Mouse (Mus musculus) megakaryocyte-erythroid progenitor cell, adult 5-6 weeks (primary cell): ENCODE results near the gene Tm4sf5. TPM values are rescaled to one million over a fixed set of nuclear protein-coding genes. Genes with fewer than 3 reads are reported as not detected.
"Not testable (repeated sequence)": the region's sequence is repeated elsewhere in the genome, so short reads cannot be mapped to it uniquely, and the experiment has no call there.

ENCODE experiments used
- ATAC-seq: replicated peaks from 2 replicates; pipeline ENCODE4 v1.8.0; 2016; ENCODE audit warnings: mild to moderate bottlenecking, inconsistent platforms; ENCODE audit not compliant: severe bottlenecking, poor library complexity, low FRiP score, low TSS enrichment
- total RNA-seq, 2 experiments: library from RNA; stranded (forward) in 1 of 2; stranded (reverse) in 1 of 2; fragments of 200-1000, 215-1000 nt in 1 of 2; fragments of >200 nt in 1 of 2; fragmentation: Nextera tagmentation in 1 of 2; gene quantifications; 2 replicates each; pipeline ENCODE4 v1.2.3; 2014 to 2017

The Tm4sf5 gene
- total RNA-seq, 2 experiments from 2014 or later: not detected

DNA sequence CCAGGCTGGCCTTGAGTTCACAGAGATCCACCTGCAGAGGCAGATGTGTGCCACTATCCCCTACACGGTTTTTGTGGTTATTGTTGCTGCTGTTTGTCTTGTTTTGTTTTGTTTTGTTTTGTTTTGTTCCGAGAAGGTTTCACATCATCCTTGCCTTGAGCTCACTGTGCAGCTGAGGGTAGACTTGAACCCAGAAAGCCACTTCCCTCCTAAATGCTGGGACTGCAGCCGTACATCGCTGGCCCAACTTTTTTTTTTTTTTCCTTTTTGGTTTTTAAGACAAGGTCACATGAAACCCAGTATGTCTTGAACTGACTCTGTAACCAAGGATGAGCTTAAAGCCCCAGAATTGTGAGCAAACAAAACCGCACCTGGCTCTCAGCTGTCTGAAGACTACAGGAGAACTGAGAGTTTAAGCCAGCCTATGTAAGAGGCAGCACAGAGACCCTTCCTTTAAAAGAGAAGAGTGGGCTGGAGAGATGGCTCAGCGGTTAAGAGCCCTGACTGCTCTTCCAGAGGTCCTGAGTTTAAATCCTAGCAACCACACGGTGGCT is 2.0 kb downstream of the Tm4sf5 start:
- no peak for ATAC-seq

DNA sequence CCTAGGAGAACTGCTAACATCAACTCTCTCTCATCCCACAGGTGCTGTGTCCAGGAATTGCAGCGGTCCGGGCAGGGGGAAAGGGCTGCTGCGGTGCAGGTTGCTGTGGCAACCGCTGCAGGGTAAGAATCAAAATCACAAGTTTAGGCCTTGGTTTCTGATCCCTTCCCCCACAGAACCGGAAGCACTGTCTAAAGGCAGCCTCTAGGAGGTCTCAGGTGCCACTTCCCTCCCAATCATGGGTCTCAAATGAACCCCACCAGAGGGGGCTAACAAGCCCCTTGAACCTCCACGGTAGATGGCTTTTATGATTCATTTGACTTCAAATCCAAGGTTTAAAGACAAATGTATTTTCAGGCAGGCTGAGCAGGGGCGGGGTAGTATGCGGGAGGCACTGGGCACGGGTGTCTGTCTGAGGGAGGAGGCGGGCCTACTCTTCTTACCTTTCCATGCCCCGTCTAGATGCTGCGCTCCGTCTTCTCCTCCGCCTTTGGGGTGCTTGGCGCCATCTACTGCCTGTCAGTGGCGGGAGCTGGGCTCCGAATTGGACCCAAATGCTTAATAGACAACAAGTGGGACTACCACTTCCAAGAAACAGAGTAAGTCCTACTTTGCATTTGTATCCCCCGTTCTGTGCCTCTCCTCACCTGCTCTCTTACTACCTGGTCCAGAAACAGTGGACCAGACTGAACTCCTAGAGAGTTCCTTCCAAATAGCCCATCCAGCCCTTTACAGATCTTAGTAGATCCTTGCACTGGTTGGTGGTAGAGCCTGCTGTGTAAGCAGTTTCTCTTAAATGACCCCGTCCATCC is 4.9 kb downstream of the Tm4sf5 start:
- peak; percentile 62 for ATAC-seq

DNA sequence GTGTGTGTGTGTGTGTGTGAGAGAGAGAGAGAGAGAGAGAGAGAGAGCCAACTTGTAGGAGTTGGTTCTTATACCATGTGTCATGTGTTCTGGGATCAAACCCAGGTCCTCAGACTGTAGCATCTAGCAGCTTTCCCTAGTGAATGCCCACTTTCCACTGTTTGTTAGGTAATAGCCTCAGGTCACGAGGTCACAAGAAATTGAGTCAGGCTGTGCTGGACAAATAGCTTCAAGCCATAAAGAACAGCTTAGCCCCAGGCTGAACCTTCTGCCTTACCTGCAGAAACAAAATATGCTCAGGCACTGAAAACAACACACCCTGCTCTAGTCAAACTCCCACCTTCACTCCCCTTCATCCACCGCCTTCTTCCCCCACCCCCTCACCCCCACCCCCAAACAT is 6.2 kb downstream of the Tm4sf5 start:
- ATAC-seq: no peak

DNA sequence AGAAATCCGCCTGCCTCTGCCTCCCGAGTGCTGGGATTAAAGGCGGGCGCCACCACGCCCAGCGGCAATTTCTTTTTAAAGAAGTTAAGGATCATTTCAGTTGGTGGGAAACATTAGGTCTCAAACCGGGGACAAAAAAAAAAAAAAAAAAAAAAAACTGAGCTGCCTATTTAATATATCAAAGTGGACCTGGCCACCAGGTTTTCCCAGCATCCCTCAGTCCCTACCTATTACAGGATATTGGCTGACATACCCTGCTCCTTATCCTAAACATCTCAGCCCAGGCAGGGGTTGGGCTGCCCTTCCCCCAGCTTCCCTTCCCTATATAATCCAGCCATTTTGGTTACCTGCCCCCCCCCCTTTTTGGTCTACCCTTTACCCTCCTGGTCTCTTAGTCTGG is 6.8 kb downstream of the Tm4sf5 start:
- ATAC-seq: no peak

DNA sequence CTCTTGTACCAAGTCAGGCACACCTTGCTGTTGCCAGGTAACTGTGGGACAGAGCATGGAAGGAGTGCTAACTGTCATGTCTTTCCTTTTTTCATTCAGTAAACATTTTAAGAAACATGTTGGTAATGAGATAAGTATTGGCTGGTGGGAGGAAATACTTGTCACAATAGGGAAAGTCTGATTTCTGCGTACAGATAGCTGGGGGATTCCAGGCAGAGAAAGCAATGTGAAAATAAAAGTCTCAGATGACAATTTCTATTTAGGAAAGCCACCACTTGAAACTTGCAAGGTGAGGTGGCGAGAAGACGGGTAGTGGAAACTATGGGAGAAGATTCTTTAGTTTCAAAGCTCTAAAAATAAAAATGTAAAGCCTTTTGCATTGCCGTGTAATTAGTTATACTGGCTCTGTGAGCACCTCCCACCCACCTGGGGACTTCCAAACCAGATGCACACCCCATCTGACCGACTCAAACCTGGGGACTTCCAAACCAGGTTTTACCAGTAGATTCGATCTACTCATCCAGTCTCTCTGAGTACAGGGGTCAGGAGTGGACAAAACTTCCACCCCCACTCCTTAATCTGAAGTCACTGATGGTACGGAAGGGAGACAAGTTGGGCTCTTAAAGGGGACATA is 7.8 kb downstream of the Tm4sf5 start:
- ATAC-seq: no peak

DNA sequence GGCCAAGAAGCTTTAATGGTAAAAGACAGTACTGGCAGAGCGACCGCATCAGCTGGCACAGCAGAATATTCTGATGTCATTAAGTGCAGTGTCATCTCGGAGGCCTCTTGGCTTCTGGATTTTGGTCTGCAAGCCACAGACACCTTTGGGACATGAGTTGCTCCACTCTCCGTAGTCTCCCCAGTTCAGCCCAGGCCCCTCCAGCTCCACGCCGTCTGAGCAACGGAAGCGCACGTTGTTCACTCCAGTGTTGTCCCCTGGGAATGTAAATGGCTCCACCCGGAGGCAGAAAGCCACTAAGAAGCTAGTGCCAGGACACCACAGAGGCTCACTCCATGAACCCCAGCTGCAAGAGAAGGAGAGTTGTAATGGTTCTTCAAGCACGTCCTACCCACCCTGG is 8.5 kb downstream of the Tm4sf5 start:
- no peak for ATAC-seq

DNA sequence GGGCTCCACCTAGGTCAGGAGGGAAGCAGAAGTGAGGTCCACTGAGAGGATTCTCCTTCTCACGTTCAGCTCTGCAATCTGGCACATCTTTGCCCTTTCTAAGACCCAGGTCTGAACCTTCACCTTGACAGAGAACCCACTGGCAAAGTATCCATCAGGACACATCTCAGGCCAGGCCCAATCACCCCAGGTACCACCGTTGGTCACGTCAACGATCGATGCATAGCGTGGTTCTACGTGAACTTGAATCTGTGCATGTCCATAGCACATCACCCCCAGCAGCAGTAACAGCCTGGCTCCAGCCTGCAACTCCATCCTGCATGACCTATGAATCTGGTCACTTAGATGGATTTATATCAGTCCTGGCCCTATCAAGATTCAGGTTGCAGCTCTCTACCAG is 9.2 kb downstream of the Tm4sf5 start, which contains the start of gene Vmo1:
TSS of gene Vmo1 (minus strand) at position 329 of the 400 bp plus-strand sequence.
- ATAC-seq: no peak

DNA sequence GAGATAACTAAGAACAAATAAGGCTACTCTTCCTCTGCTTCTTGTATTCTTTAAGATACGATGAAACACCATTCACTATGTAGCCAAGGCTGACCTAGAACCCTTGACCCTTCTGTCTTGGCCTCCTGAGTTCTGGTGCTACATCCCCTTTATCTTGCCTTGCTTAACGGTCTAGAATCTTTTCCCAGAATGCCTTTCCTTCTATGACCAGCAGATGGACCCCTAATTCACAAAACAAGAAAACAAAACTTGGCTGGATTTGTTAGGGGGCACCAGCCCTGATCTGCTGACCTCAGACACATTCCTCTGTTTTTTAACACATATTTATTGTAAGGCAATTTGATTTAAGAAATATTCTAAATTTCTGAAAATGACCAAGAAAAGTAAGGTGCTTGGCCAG is 11.3 kb downstream of the Tm4sf5 start:
- ATAC-seq: no peak

DNA sequence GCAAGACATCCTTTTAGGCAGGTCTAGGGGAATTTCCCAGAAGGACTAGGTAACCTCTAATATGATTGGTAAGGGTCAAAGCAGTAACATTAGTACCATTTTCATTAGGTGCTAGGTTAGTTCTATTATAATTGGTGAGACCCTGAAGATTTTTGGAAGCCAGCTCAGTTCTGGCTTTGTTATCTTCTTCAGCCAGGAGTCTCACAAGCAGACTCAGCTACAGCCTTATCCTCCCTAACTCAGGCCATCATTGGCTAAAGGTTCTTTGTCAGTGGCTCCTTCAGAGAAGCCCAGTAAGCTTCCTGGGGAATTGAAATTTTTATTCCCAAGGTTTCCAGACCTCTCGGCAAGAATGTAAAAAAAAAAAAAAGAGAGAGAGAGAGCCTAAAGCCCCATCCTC is 13.4 kb downstream of the Tm4sf5 start:
- ATAC-seq: peak; percentile 77

DNA sequence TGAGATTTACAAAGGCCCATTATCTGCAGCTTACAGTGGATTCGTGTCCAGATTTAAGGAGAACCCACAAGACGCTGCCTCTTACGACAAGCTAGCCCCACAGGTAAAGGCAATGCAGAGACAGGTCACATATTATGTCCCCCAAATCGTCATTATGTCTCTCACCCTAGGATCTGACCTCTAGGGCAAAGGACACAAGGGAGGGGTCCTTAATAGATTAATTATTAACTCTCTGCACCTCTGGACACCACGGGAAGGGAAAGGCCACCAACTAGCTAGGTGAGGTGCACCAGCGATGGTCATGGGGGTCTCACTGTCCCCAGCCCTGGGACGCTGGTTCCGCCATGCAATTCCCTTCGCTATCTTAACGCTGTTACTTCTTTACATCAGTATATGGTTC is 13.9 kb downstream of the Tm4sf5 start, which contains the start of gene Gltpd2:
TSS of gene Gltpd2 (plus strand) at position 274 of the 400 bp plus-strand sequence.
- ATAC-seq: no peak

DNA sequence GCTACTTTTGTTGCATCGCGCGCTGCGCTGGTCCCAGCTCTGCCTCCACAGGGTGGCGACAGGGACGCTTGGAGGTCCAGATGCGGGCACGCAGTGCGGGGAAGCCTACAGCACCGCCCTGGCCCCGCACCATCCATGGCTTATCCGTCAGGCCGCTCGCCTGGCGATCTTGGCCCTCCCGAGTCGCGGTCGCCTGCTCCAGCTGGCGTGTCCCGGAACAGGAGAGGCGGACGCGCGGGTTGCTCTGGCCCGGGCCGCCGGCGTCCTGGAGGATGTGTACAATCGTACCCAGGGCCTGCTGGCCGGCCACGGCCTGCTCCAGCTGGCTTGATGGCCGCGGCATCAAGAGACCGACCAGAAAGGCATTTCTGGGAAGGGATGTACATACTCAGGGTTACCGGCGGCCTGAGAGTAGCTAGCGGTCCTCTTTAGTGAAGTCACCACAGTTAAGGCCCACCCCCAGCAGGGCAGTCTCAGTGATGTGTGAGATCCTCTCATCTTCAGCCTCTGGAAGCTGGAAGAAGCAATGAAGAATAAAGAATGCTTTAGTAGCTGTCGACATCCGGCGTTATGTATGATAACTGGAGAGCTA is 15.2 kb downstream of the Tm4sf5 start:
- ATAC-seq: no peak

DNA sequence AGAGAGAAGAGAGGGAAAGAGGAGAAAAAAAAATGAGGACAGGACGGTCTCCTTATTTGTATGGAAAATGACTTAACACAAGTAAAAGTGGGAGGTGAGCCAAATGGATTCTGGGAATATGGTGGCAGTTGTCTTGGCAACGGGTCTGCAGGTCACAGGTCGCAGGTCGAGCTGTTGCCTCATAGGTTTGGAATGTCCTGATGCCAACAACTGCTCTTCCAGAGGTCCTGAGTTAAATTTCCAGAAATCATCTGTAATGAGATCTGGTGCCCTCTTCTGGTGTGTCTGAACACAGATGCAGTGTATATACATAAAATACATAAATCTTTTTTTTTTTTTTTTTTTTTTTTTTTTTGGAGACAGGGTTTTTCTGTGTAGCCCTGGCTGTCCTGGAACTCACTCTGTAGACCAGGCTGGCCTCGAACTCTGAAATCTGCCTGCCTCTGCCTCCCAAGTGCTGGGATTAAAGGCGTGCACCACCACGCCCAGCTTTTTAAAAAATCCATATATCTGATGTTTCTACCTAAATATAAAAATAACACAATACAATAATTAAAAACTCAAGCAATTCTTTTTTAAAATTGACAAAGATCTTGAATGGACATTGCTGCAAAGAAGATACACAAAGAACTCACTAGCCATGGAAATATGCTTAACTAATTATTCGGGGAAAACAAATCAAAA is 18.4 kb downstream of the Tm4sf5 start:
- not testable (repeated sequence) for ATAC-seq

DNA sequence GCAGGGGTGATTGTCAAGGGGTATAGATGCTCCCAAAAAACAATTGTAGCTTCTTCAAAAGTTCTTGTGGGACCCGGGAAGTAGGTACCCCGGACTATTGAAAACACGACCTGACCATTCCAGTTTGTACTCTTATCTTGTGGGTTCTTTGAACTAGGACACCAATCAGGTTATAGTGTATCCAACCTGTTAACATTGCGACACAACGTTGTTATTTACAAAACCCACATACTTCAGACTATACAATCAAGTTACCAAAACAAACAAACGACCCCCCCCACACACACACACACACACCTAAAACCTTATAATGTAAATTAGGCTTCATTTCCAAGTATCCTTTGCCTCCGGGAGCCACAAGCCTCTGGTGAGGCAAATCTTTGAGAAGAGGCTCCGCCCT is 19.7 kb downstream of the Tm4sf5 start:
- peak; percentile 18 for ATAC-seq

DNA sequence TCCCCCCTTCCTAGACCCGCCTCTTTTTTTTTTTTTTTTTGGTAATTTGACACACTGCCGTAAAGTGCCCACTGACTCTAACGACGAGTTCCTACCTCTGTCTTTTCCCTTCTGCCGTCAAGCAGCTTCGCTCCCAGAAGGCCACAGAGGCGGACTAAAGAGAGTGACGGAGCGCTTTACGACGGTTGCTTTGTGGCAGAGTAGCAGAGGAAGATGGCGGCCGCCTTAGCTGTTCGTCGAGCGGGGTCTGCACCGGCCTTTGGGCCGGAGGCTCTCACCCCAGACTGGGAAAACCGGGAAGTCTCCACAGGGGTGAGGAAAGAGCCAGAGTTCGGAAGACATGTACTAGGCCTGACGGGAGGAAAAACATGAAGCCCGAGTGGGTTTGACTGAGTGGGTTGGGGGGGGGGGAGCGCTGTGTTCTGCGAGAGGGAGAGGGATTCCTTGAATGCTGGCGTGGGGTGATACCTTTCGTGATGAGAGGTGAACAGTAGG is 20.2 kb downstream of the Tm4sf5 start, which contains the start of gene Psmb6:
TSS of gene Psmb6 (plus strand) at position 184 of the 495 bp plus-strand sequence.
- peak; percentile 97 for ATAC-seq

DNA sequence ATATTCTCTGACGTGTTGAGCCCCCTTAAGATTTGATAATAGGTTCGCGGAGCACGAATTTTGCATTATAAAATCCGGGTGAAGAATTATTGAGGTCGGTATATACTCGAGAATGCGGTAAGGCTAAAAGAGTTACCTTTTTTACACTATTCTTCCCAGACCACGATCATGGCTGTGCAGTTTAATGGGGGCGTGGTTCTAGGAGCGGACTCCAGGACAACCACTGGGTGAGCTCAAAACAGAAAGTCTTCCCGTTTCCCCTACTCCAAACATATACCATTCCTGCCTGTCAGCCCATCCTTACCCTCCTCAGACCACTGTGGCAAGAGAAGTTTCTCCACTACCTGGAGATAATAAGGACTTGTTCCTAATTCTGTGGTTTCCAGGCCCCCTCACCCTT is 20.7 kb downstream of the Tm4sf5 start:
- ATAC-seq: 0 out of 2 replicates have a peak, but pooled peaks have one; percentile 42

DNA sequence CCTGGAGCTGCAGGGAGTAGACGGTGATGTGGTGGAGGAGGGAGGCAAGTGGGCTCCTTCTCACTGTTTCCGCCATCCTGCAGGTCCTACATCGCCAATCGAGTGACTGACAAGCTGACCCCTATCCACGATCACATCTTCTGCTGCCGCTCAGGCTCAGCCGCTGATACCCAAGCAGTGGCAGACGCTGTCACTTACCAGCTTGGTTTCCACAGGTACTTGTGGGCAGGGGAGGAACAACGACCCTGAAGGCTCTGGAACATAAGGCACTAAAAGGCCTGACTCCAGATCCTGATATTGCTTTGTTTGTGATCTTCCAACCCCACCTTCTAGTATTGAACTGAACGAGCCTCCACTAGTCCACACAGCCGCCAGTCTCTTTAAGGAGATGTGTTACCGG is 21.2 kb downstream of the Tm4sf5 start:
- ATAC-seq: no peak

DNA sequence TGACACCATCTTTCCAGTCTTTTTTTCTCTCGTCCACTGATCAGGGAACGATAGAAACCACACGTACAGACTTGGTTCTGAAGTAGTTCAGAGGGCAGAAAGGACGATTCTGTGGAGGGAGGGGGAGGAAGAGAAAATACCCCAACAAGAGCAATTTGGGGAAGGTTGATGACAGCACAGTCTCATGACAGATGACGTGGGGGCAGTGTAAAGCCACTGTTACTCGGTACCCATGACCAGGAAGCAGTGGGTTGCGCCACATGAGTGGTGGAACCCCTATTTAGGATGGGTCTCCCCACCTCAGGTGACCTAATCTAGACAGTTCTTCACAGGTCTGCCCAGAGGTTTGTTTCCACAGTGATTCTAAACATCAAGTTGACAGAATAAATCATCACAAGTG is 23.6 kb downstream of the Tm4sf5 start:
- no peak for ATAC-seq

DNA sequence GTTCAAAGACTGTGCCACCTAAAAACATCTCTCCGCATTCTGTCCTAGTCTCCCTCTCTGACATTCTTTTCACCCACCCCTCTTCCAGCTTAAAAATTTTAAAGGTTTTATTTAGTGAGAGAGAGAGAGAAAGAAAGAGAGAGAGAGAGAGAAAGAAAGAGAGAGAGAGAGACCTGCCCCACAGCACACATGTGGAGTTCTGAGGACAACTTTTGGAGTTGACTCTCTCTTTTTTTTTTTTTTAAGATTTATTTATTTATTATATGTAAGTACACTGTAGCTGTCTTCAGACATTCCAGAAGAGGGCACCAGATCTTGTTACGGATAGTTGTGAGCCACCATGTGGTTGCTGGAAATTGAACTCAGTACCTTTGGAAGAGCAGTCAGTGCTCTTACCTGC is 26.0 kb downstream of the Tm4sf5 start:
- not testable (repeated sequence) for ATAC-seq

DNA sequence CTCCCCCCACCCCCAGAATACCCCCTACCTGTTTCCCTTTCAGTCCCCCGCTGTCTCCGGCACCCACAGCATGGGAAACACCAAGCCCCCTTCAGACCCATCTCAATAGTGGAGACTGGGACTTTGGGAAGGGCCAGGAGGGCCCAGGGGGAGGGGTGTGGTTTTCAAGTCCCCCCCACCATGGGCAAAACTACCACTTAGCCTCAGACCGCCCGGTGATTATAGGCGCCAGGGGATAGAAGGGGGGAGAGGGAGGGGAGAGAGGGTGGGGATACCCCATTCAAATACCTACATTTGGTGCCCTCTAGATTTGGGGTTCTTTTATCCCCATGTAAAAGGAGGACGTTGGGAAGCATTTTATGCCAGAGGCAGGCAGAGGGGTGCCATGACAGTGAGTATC is 27.8 kb downstream of the Tm4sf5 start, which contains the start of gene Gm40193:
TSS of gene Gm40193 (minus strand) at position 101 of the 400 bp plus-strand sequence.
- no peak for ATAC-seq
